Mouse (Mus musculus): ENCODE measurements around the gene Klre1.

- TF ChIP-seq POLR2A (IDR thresholded peaks at IDR 0.05; ENCODE audit: insufficient read depth, low read depth, low read length) (no peak), CTCF (IDR thresholded peaks at IDR 0.05; ENCODE audit: insufficient read depth, low read depth, low read length) (no peak)
These were observed 3.6 kb downstream of the Klre1 start for GRCm38 (mm10) chr6:129581274-129581673.

All from olfactory bulb, adult 2 months (tissue).